Mouse (Mus musculus) effector memory CD4-positive, alpha-beta T cell, adult 7 months (primary cell): ENCODE results near the gene Sdr42e1. TPM values are rescaled to one million over a fixed set of nuclear protein-coding genes. Genes with fewer than 3 reads are reported as not detected.

Experiments used
- polyA plus RNA-seq: library from polyadenylated mRNA; unstranded; fragments of 100-300 nt; shearing (Covaris generic); gene quantifications from one replicate; pipeline ENCODE4 v1.2.1, GENCODE M21; 2017

Gene Sdr42e1
- polyA plus RNA-seq: 1.9 TPM

GRCm38 (mm10) chr8:117673430-117673830 is at the start of gene Sdr42e1:
Sdr42e1 (minus strand) TSS chr8:117673689.

GRCm38 (mm10) chr8:117701859-117702258 is 28.4 kb upstream of the Sdr42e1 start, which contains the start of gene Hsd17b2:
Hsd17b2 (plus strand) TSS chr8:117701904.

Other genes with a start within 250 kb of the Sdr42e1 start
- gene Plcg2, start 175.4 kb downstream of the Sdr42e1 start, polyA plus RNA-seq: 0.11 TPM
- not detected for gene Hsd17b2, start 28.2 kb upstream of the Sdr42e1 start, polyA plus RNA-seq
- 56.7 TPM for gene Mphosph6, start 128.3 kb upstream of the Sdr42e1 start, polyA plus RNA-seq